Mouse (Mus musculus) brain, embryonic 14.5 days (tissue): Measurements from ENCODE around the gene Fbxw11. TPM values are rescaled to one million over a fixed set of nuclear protein-coding genes. Genes with fewer than 3 reads are reported as not detected.
A peak's percentile ranks its signal among the peaks of the same experiment; 100 is the strongest.
"Not testable (repeated sequence)": the region's sequence is repeated elsewhere in the genome, so short reads cannot be mapped to it uniquely, and the experiment has no call there.

ENCODE experiments used
- DNase-seq: peaks from one replicate; pipeline ENCODE4 v3.0.0-alpha.2; 2011; ENCODE audit warnings: low read depth
- CTCF ChIP-seq: fragments of 200-500 bp; IDR thresholded peaks from 2 replicates; pipeline ENCODE4 v1.5.1; 2012; ENCODE audit warnings: inconsistent platforms, mild to moderate bottlenecking, moderate library complexity, borderline replicate concordance; ENCODE audit not compliant: insufficient read depth, insufficient read length; ENCODE audit errors: extremely low read depth
- POLR2A ChIP-seq: fragments of 200-500 bp; IDR thresholded peaks from 2 replicates; pipeline ENCODE4 v1.6.1; 2012; ENCODE audit warnings: mild to moderate bottlenecking, inconsistent platforms, borderline replicate concordance; ENCODE audit not compliant: poor library complexity, insufficient read depth, insufficient read length, severe bottlenecking; ENCODE audit errors: extremely low read depth
- polyA plus RNA-seq: library from polyadenylated mRNA; depleted of rRNA; stranded (reverse); fragments of >200 nt; gene quantifications from 2 replicates; pipeline ENCODE4 v1.2.3, GENCODE M21; 2012

Fbxw11 gene
- polyA plus RNA-seq, 1 experiment, result 105 TPM

GRCm38 (mm10) chr11:32616091-32616490 lies 26.4 kb upstream of the Fbxw11 start:
- TF ChIP-seq CTCF (no peak), POLR2A (no peak)
- no peak for DNase-seq

- TF ChIP-seq CTCF (no peak), POLR2A (no peak)
- DNase-seq, result no peak
Observed at GRCm38 (mm10) chr11:32618036-32618435, 24.5 kb upstream of the Fbxw11 start.

- not testable (repeated sequence) for DNase-seq
Observed at GRCm38 (mm10) chr11:32618641-32619040, 23.9 kb upstream of the Fbxw11 start.

DNA sequence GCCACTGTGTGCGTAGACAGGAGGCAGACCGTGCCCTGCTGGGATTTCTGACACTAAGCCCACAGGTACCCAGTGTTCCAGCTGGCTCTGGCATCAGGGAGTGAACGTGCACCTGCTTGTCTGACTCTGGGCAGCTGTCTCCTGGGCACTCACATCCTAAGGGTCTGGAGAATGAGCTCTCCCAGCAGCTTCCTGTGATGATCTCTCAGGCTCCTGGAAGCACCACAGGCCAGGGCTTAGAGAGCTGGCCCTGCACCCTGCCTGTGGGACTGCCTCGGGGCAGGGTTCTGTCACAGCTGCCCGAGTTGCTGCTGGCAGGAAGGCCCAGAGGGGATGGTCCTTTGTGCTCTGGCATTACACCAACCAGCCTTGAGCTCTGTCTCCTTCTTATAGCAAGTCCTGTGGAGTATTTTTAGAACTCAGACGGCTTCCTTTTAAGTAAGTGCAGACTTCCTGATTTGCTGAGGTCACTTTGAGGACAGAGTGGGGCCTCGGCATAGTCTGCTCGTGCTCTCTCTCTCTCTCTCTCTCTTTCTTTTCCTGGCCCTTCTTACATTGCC lies 23.2 kb upstream of the Fbxw11 start:
- TF ChIP-seq CTCF, result no peak
- TF ChIP-seq POLR2A, result no peak

DNA sequence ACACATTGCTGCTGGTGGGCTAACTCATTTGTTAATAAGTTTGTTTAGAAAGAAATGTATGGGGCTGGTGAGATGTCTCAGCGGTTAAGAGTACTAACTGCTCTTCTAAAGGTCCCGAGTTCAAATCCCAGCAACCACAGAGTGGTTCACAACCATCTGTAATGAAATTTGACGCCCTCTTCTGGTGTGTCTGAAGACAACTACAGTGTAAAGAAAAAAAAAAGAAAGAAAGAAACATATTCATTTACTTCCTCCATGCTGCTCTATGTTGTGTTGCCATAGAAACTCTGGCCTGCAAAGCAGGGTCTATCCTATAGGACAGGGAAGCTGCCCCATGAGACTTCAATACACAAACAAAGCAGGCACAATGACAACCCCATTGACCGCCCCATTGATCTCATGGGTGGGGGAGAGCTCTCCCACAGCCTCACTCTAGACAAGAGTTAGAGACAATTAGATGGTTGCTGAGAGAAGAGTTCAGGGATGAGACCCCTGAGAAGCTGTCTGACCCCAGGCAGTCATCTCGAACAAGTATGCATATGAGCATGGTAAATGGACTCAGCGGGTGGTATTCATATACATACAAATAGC lies 22.6 kb upstream of the Fbxw11 start:
- TF ChIP-seq POLR2A (no peak), CTCF (no peak)
- DNase-seq, result no peak

More for the DNA sequence above, 23.2 kb upstream of the Fbxw11 start:
- peak; percentile 52 for DNase-seq

GRCm38 (mm10) chr11:32621831-32622478 lies 20.6 kb upstream of the Fbxw11 start:
- no peak for DNase-seq
- TF ChIP-seq CTCF, result no peak
- TF ChIP-seq POLR2A, result no peak

DNA sequence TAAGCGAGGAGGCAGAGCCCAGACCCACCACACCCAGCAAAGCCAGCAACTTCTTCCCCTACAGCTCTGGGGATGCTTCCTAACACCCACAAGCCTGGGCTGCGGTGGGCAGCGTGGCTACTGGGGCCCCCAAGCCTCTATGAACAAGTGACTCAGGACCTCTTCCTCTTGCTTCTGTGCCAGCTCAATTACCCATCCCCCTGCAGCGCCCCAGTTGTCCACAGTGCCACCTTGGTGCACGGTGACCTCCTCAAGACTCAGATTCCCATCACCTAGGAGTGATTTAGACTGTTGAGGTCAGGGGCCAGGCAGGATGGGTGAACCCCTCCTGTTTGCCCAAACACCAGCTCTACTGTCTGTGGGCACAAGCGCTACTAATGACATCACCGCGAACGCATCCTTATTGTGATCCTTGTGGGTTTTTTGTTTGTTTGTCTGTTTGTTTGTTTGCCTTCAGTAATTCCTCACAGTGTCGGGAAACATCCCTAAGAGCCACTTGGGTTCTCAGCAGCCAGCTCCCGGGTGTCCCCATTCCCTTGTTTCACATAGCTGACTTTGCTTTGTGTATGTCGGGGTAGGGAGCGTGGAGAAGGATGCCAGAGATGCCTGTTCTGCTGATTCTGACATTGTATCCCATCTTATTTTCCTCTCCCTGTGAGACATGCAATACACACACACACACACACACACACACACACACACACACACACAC lies 19.9 kb upstream of the Fbxw11 start:
- TF ChIP-seq POLR2A, result no peak
- TF ChIP-seq CTCF, result no peak
- no peak for DNase-seq

DNA sequence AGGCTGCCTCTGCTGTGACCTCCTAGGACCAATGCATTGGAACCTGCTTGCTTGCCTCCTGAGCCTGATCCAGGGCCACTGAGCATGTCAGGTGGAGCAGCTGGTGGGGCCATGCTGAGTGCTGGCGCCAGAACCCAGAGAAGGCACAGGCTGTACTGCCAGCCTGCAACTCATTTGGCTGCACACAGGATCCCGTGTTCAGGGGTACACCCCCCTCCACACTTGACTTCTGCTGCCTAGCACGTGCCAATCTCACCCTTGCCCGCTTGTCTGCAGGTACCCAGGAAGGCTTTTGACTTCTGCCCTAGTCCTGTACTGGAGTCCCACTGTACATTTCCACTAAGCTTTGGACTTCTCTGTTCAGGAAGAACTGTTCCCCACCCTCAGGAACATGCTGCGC lies 19.3 kb upstream of the Fbxw11 start:
- no peak for TF ChIP-seq CTCF
- no peak for TF ChIP-seq POLR2A
- peak; percentile 75 for DNase-seq

GRCm38 (mm10) chr11:32623912-32624311 lies 18.6 kb upstream of the Fbxw11 start:
- DNase-seq, result no peak
- TF ChIP-seq CTCF (no peak), POLR2A (no peak)

GRCm38 (mm10) chr11:32625677-32626076 lies 16.8 kb upstream of the Fbxw11 start:
- TF ChIP-seq CTCF (peak; percentile 54), POLR2A (no peak)

GRCm38 (mm10) chr11:32626079-32626478 lies 16.4 kb upstream of the Fbxw11 start:
- no peak for DNase-seq
- TF ChIP-seq POLR2A, result no peak
- no peak for TF ChIP-seq CTCF

More at GRCm38 (mm10) chr11:32625677-32626076, 16.8 kb upstream of the Fbxw11 start:
- no peak for DNase-seq
